Mouse (Mus musculus) G1E (cell line): ENCODE measurements around the gene Bcl10. TPM values are rescaled to one million over a fixed set of nuclear protein-coding genes. Genes with fewer than 3 reads are reported as not detected.
"Not testable (repeated sequence)": the region's sequence is repeated elsewhere in the genome, so short reads cannot be mapped to it uniquely, and the experiment has no call there.

ENCODE experiments used
- ATAC-seq: 2 replicates; pipeline ENCODE4 v1.8.0; 2016; ENCODE audit warnings: mild to moderate bottlenecking; ENCODE audit not compliant: insufficient number of reproducible peaks, poor library complexity, low FRiP score, severe bottlenecking; ENCODE audit errors: extremely low read depth
- DNase-seq: peaks from one replicate; pipeline ENCODE4 v3.0.0; 2012; ENCODE audit warnings: low spot score
- H3K27me3 ChIP-seq: 2 replicates; pipeline ENCODE4 v1.6.1; 2012; ENCODE audit warnings: mild to moderate bottlenecking, low read length, inconsistent platforms; ENCODE audit not compliant: insufficient read depth
- H3K36me3 ChIP-seq: replicated peaks from 2 replicates; pipeline ENCODE3; 2012; ENCODE audit warnings: mild to moderate bottlenecking, inconsistent platforms
- H3K4me1 ChIP-seq: 2 replicates; pipeline ENCODE4 v1.6.1; 2012; ENCODE audit warnings: low read depth, low read length, inconsistent platforms, mixed read lengths; ENCODE audit not compliant: insufficient read depth
- H3K4me3 ChIP-seq: 2 replicates; pipeline ENCODE4 v1.5.1; 2012; ENCODE audit warnings: low read depth, mild to moderate bottlenecking, inconsistent platforms, low read length, moderate library complexity, mixed read lengths
- H3K9me3 ChIP-seq: replicated peaks from 2 replicates; pipeline ENCODE4 v1.6.1; 2012; ENCODE audit warnings: inconsistent platforms
- CTCF ChIP-seq: IDR thresholded peaks from 2 replicates; pipeline ENCODE4 v1.5.1; 2012; ENCODE audit warnings: low read depth, low read length, inconsistent platforms, mixed read lengths
- GATA1 ChIP-seq: IDR thresholded peaks from 2 replicates; pipeline ENCODE4 v1.6.1; 2012; ENCODE audit warnings: borderline replicate concordance, low read length, inconsistent platforms, mixed read lengths
- GATA2 ChIP-seq: IDR thresholded peaks from 2 replicates; pipeline ENCODE4 v1.6.1; 2012; ENCODE audit warnings: low read depth, low read length, inconsistent platforms, borderline replicate concordance
- POLR2AphosphoS5 ChIP-seq: IDR thresholded peaks from 2 replicates; pipeline ENCODE4 v1.6.1; 2012; ENCODE audit warnings: low read depth, low read length, inconsistent platforms; ENCODE audit not compliant: insufficient replicate concordance
- TAL1 ChIP-seq: conservative IDR thresholded peaks from 2 replicates; pipeline ENCODE4 v1.6.1; 2012; ENCODE audit warnings: low read depth, low read length, inconsistent platforms, mixed read lengths
- polyA plus RNA-seq: library from polyadenylated mRNA; stranded (reverse); fragments of >175 nt; gene quantifications from 2 replicates; pipeline ENCODE4 v1.2.3, GENCODE M21; 2012
- total RNA-seq, 2 experiments: library from RNA; stranded (forward) in 1 of 2; stranded (reverse) in 1 of 2; fragments of 200-1000 nt in 1 of 2; fragments of >200 nt in 1 of 2; fragmentation: Nextera tagmentation in 1 of 2; gene quantifications; 2 replicates each; pipeline ENCODE4 v1.2.3; 2014 to 2017

The Bcl10 gene
- total RNA-seq (2014; fragmentation: Nextera tagmentation) (34.2 and 42.4 TPM in 2 replicates), total RNA-seq (2017) (51.3 and 53.9 TPM in 2 replicates), polyA plus RNA-seq (17.5 and 24.4 TPM in 2 replicates)

DNA sequence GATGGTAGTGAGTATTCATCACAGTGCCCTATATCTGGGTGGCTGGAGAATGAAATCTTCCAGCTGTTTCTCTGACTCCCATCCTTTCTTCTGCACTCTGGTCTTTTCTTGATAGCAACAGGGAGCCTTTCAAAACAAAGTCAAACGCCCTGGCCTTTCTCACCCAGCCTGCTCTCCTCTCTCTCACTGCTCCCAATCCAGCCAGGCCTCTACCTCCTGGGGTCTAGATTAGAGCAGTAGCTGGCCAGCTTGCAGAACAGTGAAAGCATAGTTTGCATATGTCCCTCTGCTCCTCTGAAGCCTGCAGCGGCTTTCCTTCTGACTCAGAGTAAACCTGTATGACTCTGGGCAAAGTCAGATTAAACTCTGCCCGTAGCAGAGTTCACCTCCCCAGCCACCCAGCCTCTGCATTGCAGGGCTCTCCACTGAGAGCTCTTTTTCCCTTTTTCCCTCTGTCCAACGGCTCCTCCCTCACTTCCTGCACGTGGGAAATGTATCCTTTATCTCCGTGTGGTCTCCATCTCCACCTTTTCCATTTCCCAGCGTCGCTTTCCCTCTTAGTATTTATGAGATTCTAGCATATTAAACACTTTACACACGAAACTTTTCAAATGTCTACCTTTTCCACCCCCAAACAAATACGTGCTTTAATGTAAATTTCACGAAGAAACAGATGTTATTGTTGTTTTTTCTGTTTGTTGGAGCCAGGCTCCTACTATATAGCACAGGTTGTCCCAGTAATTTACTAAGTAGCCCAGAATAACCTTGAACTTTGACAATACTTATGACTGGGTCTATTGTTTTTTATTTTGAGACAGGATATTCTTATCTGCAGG lies at the start of gene Bcl10:
Bcl10 (plus strand) TSS at position 786 of the 836 bp plus-strand sequence.
- H3K4me1 ChIP-seq = peaks cover 19% of the 10 kb centered on the region
- peaks cover 8% of the 10 kb centered on the region; the same call in 1 of the 2 replicates for H3K9me3 ChIP-seq
- no peak for TF ChIP-seq GATA2
- no peak for TF ChIP-seq TAL1
- TF ChIP-seq CTCF = no peak
- no peak for TF ChIP-seq POLR2AphosphoS5
- TF ChIP-seq GATA1 = no peak
- DNase-seq (no peak), ATAC-seq (no peak)
- peak within 1 kb of the TSS; percentile 94 for H3K4me3 ChIP-seq
- peaks cover 5% of the 10 kb centered on the region; the same call in 1 of the 2 replicates for H3K27me3 ChIP-seq
- H3K36me3 ChIP-seq = peaks cover 12% of the 10 kb centered on the region

GRCm38 (mm10) chr3:145873271-145873670 lies 49.3 kb upstream of the Bcl10 start:
- ATAC-seq (no peak), DNase-seq (no peak)
- no peak for TF ChIP-seq POLR2AphosphoS5
- no peak for TF ChIP-seq GATA2
- TF ChIP-seq GATA1 = no peak
- no peak for TF ChIP-seq TAL1
- no peak for TF ChIP-seq CTCF
- no peaks in the 10 kb centered on the region for H3K36me3 ChIP-seq
- no peak overlapping the region for H3K4me3 ChIP-seq
- H3K27me3 ChIP-seq = no peaks in the 10 kb centered on the region
- no peaks in the 10 kb centered on the region for H3K4me1 ChIP-seq
- H3K9me3 ChIP-seq = no peaks in the 10 kb centered on the region

DNA sequence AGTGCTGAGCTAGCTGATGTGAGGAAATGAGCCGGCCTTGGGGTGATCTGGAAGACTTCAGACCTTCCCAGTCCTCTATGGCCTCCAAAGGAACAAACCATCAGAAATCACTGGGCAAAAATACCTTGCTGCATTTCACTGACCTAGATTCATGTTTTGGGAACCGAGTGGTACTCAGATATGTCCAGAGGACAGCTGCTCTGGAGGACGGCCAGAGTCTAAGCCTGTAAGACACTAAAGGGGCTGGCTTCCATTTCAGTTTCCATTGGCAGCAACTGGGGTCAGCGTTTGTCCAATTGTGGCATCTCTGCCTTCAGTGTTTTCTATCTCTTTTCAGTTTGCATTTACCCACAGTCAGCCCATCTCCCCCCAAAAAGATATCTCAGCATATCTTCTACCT lies 48.5 kb upstream of the Bcl10 start:
- Histone ChIP-seq H3K27me3 (no peaks in the 10 kb centered on the region), H3K9me3 (no peaks in the 10 kb centered on the region), H3K36me3 (no peaks in the 10 kb centered on the region), H3K4me1 (no peaks in the 10 kb centered on the region), H3K4me3 (no peak overlapping the region)
- DNase-seq (no peak), ATAC-seq (no peak)
- no peak for TF ChIP-seq TAL1
- no peak for TF ChIP-seq GATA1
- no peak for TF ChIP-seq CTCF
- TF ChIP-seq GATA2 = no peak
- no peak for TF ChIP-seq POLR2AphosphoS5

DNA sequence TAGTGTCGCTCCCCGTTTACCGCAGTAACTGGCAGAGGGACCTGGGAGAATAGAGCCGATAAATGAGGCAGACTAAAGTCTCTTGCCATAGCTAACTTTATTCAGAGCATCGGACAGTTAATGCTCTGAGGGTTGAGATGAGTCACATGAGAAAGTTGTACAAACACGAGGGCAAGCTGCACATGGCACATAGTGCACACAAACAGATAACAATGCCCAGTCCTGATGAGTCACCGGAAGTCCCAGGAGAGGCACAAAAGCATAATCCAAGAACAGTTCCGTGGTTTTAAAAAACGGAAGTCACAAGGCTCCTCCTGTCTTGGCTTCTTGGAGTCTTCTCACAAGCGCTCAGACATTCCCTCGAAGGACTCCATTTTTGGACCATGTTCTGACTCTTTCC lies 46.5 kb upstream of the Bcl10 start:
- Histone ChIP-seq H3K4me3 (no peak overlapping the region), H3K36me3 (no peaks in the 10 kb centered on the region), H3K27me3 (no peaks in the 10 kb centered on the region), H3K9me3 (no peaks in the 10 kb centered on the region), H3K4me1 (no peaks in the 10 kb centered on the region)
- ATAC-seq (no peak), DNase-seq (no peak)
- no peak for TF ChIP-seq CTCF
- no peak for TF ChIP-seq POLR2AphosphoS5
- no peak for TF ChIP-seq GATA2
- no peak for TF ChIP-seq TAL1
- no peak for TF ChIP-seq GATA1

DNA sequence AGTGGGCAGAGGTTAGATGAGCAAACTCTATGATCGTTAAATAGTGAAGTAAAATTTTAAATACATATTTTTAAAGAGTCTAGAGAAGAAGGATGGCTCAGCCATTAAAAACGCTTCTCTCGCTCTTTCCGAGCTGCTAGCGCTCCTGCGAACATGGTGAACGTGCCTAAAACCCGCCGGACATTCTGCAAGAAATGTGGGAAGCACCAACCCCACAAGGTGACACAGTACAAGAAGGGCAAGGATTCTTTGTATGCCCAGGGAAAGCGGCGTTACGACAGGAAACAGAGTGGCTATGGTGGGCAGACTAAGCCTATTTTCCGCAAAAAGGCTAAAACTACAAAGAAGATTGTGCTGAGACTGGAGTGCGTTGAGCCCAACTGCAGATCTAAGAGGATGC lies 43.7 kb upstream of the Bcl10 start:
- not testable (repeated sequence) for ATAC-seq, H3K4me1 ChIP-seq, H3K4me3 ChIP-seq, H3K9me3 ChIP-seq, DNase-seq, H3K27me3 ChIP-seq, H3K36me3 ChIP-seq

- no peak overlapping the region for H3K4me3 ChIP-seq
- TF ChIP-seq GATA1 = no peak
- TF ChIP-seq TAL1 = no peak
- TF ChIP-seq GATA2 = no peak
- TF ChIP-seq CTCF = no peak
- H3K4me1 ChIP-seq = no peaks in the 10 kb centered on the region
- H3K36me3 ChIP-seq = no peaks in the 10 kb centered on the region
- ATAC-seq (no peak), DNase-seq (no peak)
- H3K27me3 ChIP-seq = no peaks in the 10 kb centered on the region
- H3K9me3 ChIP-seq = no peaks in the 10 kb centered on the region
These were observed 42.3 kb upstream of the Bcl10 start for GRCm38 (mm10) chr3:145880335-145880734.
